Mouse (Mus musculus) intestine, postnatal 0 days (tissue): ENCODE data around the gene Apeh. TPM values are rescaled to one million over a fixed set of nuclear protein-coding genes. Genes with fewer than 3 reads are reported as not detected.

ENCODE experiments used
- ATAC-seq: fragments of 200-750 bp; cut with Nextera tagmentation; 2 replicates; pipeline ENCODE4 v1.8.0; 2017; ENCODE audit warnings: mild to moderate bottlenecking, moderate TSS enrichment, moderate library complexity
- H3K27ac ChIP-seq: fragments of 300-500 bp; sonication (generic); 2 replicates; pipeline ENCODE4 v1.5.1; 2014; ENCODE audit warnings: mild to moderate bottlenecking, low read depth, low read length, moderate library complexity
- H3K27me3 ChIP-seq: fragments of 300-500 bp; sonication (generic); replicated peaks from 2 replicates; pipeline ENCODE4 v1.6.1; 2014; ENCODE audit warnings: low read length, mixed read lengths; ENCODE audit not compliant: control insufficient read depth, insufficient read depth
- H3K36me3 ChIP-seq: fragments of 300-500 bp; sonication (generic); 2 replicates; pipeline ENCODE4 v1.6.1; 2014; ENCODE audit warnings: mild to moderate bottlenecking, moderate library complexity; ENCODE audit not compliant: control insufficient read depth, insufficient read depth
- H3K4me1 ChIP-seq: fragments of 300-500 bp; sonication (generic); replicated peaks from 2 replicates; pipeline ENCODE4 v1.6.1; 2014; ENCODE audit warnings: antibody characterized with exemption, low read length, mixed read lengths; ENCODE audit not compliant: control insufficient read depth, insufficient read depth
- H3K4me2 ChIP-seq: fragments of 300-500 bp; sonication (generic); replicated peaks from 2 replicates; pipeline ENCODE4 v1.6.1; 2014; ENCODE audit warnings: low read depth, mild to moderate bottlenecking, moderate library complexity
- H3K4me3 ChIP-seq: fragments of 300-500 bp; sonication (generic); 2 replicates; pipeline ENCODE4 v1.5.1; 2014; ENCODE audit warnings: low read depth, low read length
- H3K9ac ChIP-seq: fragments of 300-500 bp; sonication (generic); 2 replicates; pipeline ENCODE4 v1.6.1; 2014; ENCODE audit warnings: mild to moderate bottlenecking, low read depth, low read length
- H3K9me3 ChIP-seq: fragments of 300-500 bp; sonication (generic); 2 replicates; pipeline ENCODE4 v1.6.1; 2016; ENCODE audit warnings: mixed run types; ENCODE audit not compliant: control insufficient read depth
- CTCF ChIP-seq: sonication (generic); IDR thresholded peaks from 2 replicates; pipeline ENCODE4 v1.5.1; 2016; ENCODE audit warnings: low read depth, mild to moderate bottlenecking, control low read depth, antibody characterized with exemption, moderate library complexity
- WGBS: fragments of 180-500 bp; shearing (Covaris S2); extraction: QIAGEN DNeasy Blood & Tissue Kit; methylation state at CpG from one replicate; pipeline ENCODE4 v1.1.7; 2014; 5-methylcytosine and 5-hydroxymethylcytosine counted together
- polyA plus RNA-seq: library from polyadenylated mRNA; unstranded; fragments of >200 nt; fragmentation: Nextera tagmentation; extraction: Ambion mirVana; gene quantifications from 2 replicates; pipeline ENCODE4 v1.2.1, GENCODE M21; 2015

Apeh gene
- polyA plus RNA-seq, 1 experiment from 2014 or later: 82.6 TPM

DNA sequence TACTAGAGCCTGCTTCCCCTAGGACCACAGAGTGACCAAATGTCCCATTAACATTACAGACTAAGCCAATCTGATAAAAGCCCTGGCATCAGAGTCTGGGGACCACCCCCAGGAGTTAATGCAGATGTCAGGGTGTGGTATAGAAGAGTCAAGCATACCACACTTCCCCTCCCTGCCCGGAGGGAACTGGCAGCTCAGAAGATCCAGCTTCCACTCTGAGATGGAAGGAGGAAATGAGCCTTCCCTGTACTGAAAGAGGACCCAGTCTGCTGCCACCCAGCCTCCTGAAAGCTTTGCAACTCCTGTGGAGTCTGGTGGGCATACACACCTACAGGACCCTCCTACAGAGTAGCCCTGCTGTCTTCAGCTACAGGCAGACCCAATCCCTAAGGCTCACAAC lies 39.3 kb downstream of the Apeh start:
- Histone ChIP-seq H3K4me2 (no peak overlapping the region), H3K4me1 (0 out of 2 replicates have a peak, but pooled peaks cover 3% of the 10 kb centered on the region), H3K4me3 (no peak overlapping the region), H3K27me3 (no peaks in the 10 kb centered on the region), H3K9ac (no peak overlapping the region), H3K9me3 (no peaks in the 10 kb centered on the region), H3K27ac (no peak overlapping the region), H3K36me3 (peaks cover 76% of the 10 kb centered on the region)
- ATAC-seq: no peak
- no peak for TF ChIP-seq CTCF
- WGBS: 69% methylated on average over 1 of the region's 1 CpGs

DNA sequence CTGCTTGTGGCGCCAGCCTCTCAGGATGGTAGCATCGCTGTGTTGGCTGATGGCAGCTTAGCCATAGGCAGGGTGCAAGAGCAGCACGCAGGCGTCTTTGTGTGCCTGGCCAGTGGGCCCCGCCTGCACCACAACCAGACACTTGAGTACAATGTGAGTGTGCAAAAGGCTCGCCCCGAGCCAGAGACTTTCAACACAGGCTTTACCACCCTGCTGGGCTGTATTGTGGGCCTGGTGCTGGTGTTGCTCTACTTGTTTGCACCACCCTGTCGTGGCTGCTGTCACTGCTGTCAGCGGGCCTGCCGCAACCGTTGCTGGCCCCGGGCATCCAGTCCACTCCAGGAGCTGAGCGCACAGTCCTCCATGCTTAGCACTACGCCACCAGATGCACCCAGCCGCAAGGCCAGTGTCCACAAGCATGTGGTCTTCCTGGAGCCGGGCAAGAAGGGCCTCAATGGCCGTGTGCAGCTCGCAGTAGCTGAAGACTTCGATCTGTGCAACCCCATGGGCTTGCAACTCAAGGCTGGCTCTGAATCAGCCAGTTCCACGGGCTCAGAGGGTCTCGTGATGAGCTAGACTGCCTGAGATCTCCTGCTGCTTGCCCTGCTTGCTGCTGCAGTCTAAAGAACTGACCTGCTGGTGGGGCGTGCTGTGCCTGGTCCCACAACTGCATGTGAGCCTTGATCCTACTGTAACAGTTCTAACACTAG lies 39.9 kb downstream of the Apeh start:
- Histone ChIP-seq H3K4me2 (no peak overlapping the region), H3K27ac (no peak overlapping the region), H3K36me3 (peaks cover 70% of the 10 kb centered on the region), H3K4me3 (no peak overlapping the region), H3K27me3 (no peaks in the 10 kb centered on the region), H3K9ac (no peak overlapping the region), H3K9me3 (no peaks in the 10 kb centered on the region), H3K4me1 (0 out of 2 replicates have a peak, but pooled peaks cover 6% of the 10 kb centered on the region)
- no peak for ATAC-seq
- WGBS: 88% methylated on average over 22 of the region's 22 CpGs
- TF ChIP-seq CTCF: no peak

DNA sequence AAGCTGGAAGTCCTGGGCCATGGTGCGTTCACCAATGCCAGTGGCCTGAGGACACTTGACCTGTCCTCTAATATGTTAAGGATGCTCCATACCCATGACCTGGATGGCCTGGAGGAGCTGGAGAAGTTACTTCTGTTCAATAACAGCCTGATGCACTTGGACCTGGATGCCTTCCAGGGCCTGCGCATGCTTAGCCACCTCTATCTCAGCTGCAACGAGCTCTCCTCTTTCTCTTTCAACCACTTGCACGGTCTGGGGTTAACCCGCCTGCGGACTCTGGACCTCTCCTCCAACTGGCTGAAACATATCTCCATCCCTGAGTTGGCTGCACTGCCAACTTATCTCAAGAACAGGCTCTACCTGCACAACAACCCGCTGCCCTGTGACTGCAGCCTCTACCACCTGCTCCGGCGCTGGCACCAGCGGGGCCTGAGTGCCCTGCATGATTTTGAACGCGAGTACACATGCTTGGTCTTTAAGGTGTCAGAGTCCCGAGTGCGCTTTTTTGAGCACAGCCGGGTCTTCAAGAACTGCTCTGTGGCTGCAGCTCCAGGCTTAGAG lies 40.7 kb downstream of the Apeh start:
- Histone ChIP-seq H3K9ac (no peak overlapping the region), H3K4me3 (no peak overlapping the region), H3K27me3 (no peaks in the 10 kb centered on the region), H3K27ac (peak overlapping the region; percentile 52; the same call in 1 of the 2 replicates), H3K4me2 (peak overlapping the region; percentile 47), H3K36me3 (peaks cover 62% of the 10 kb centered on the region), H3K9me3 (no peaks in the 10 kb centered on the region), H3K4me1 (0 out of 2 replicates have a peak, but pooled peaks cover 6% of the 10 kb centered on the region)
- no peak for TF ChIP-seq CTCF
- WGBS: 61% methylated on average over 15 of the region's 15 CpGs
- peak; percentile 0; the same call in 1 of the 2 replicates for ATAC-seq

DNA sequence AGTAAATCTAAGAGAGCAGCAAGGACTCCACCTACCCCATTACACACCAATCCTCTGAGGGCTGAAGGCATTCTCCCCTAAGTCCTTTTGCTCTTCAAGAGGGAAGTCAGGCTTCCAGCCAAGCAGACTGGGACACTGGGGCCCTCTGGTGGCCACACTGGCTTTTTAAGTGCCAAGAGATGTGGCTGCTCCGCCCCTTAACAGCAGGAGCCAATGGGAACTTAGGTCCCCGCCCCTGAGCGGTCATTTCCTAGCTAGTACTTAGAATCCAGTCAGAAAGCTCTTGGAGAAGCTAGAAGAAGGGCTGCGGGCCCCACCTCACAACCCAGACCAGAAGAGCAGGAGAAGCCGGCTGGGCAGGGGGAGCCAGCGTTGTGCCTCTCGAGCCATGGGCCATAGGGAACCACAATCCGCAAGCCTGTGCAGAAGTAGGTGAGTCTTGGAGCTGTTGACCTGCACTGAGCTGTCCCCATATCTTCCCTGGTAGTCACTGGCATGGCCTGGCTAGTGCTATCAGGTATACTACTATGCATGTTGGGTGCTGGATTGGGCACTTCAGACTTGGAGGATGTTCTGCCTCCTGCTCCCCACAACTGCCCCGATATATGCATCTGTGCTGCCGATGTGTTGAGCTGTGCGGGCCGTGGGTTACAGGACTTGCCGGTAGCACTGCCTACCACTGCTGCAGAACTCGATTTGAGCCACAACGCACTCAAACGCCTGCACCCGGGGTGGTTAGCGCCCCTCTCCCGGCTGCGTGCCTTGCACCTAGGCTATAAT lies 41.3 kb downstream of the Apeh start, which contains the start of gene Amigo3:
Amigo3 (plus strand) TSS at position 275 of the 780 bp plus-strand sequence.
- Histone ChIP-seq H3K9ac (0 out of 2 replicates have a peak within 1 kb of the TSS, but pooled peaks have one; percentile 1), H3K9me3 (no peaks in the 10 kb centered on the region), H3K27ac (peak within 1 kb of the TSS; percentile 52; the same call in 1 of the 2 replicates), H3K4me2 (peak within 1 kb of the TSS; percentile 47), H3K36me3 (peaks cover 56% of the 10 kb centered on the region), H3K4me3 (no peak within 1 kb of the TSS), H3K27me3 (no peaks in the 10 kb centered on the region), H3K4me1 (0 out of 2 replicates have a peak, but pooled peaks cover 7% of the 10 kb centered on the region)
- WGBS: 46% methylated on average over 20 of the region's 20 CpGs
- peak; percentile 13 for ATAC-seq
- peak; percentile 99 for TF ChIP-seq CTCF

DNA sequence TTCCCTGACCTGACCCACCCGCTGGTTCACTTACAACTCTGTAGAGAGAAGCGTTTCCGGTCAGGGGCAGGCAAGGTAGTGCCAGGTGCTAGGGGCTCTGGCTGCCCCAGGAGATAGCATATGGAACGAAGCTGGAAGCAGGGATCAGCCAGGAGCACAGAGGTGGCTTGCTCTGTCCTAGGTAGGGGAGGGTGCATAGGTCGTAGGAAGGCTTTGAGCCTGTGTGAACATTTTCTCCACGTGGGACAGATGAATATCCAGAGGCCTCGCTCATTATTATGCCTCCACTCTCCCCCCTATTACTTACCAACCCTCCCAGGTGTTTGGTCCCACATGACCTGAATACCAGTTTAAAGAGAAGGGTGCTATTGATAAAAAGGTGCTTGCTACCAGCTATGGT lies 42.0 kb downstream of the Apeh start:
- Histone ChIP-seq H3K4me2 (peak overlapping the region; percentile 47; the same call in 1 of the 2 replicates), H3K9me3 (no peaks in the 10 kb centered on the region), H3K9ac (no peak overlapping the region), H3K4me1 (peaks cover 14% of the 10 kb centered on the region; the same call in 1 of the 2 replicates), H3K4me3 (no peak overlapping the region), H3K27ac (0 out of 2 replicates have a peak overlapping the region, but pooled peaks have one; percentile 15), H3K27me3 (no peaks in the 10 kb centered on the region), H3K36me3 (peaks cover 49% of the 10 kb centered on the region)
- ATAC-seq: no peak
- WGBS: 67% methylated on average over 7 of the region's 7 CpGs
- TF ChIP-seq CTCF: no peak

DNA sequence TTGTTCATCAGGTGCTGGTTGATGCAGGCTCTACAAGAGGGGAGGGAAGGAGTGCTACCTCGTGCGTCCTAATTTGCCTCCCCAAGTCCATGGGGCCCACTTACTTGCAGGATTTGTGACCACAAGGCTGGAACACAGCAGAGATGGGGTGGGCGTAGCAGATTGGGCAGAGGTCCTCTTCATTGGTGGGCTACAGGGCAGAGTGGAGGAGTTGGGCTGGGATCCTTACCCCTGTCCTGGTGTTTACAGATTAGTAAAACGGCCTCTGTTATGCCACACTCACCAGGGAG lies 42.5 kb downstream of the Apeh start:
- Histone ChIP-seq H3K4me1 (peaks cover 15% of the 10 kb centered on the region; the same call in 1 of the 2 replicates), H3K27ac (peak overlapping the region; percentile 15; the same call in 1 of the 2 replicates), H3K36me3 (peaks cover 49% of the 10 kb centered on the region), H3K9ac (no peak overlapping the region), H3K9me3 (no peaks in the 10 kb centered on the region), H3K27me3 (no peaks in the 10 kb centered on the region), H3K4me2 (0 out of 2 replicates have a peak overlapping the region, but pooled peaks have one; percentile 14), H3K4me3 (no peak overlapping the region)
- TF ChIP-seq CTCF: no peak
- WGBS: 65% methylated on average over 4 of the region's 4 CpGs
- ATAC-seq: no peak
